Mouse (Mus musculus) WW6 (cell line): Measurements from ENCODE around the gene Gm3646.

Source experiments
- DNase-seq: peaks from one replicate; pipeline ENCODE4 v3.0.0-alpha.2; 2013; ENCODE audit warnings: low read depth, low spot score

Gene Gm3646

GRCm38 (mm10) chr1:39781835-39782234, 23.3 kb downstream of the Gm3646 start:
- DNase-seq: no peak

- no peak for DNase-seq
These were observed 25.8 kb downstream of the Gm3646 start for GRCm38 (mm10) chr1:39779111-39779980.

GRCm38 (mm10) chr1:39773991-39774729, 31.0 kb downstream of the Gm3646 start:
- no peak for DNase-seq

- no peak for DNase-seq
These were observed 31.6 kb downstream of the Gm3646 start for GRCm38 (mm10) chr1:39773551-39773950.

GRCm38 (mm10) chr1:39772401-39773095, 32.6 kb downstream of the Gm3646 start:
- DNase-seq: no peak

GRCm38 (mm10) chr1:39770436-39770835, 34.7 kb downstream of the Gm3646 start:
- no peak for DNase-seq

DNA sequence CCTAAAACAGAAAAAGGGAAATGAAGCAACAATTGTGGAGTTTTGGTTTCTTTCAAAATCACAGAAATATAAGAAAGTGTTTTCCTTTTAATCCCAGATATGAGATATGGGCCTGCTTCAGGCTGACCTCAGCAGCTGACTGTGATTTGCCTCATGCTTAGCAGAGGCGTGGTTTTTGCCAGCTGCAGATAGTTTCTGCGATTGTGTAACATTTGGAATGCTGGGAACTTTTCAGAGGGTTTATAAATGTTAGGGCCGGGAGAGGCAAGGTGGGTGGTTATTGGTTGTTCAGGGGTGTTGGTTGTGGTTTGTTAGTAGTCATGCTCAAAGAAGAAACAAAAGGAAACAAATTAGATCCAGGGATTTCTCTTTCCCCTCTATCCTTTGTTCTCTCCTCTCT, 37.1 kb downstream of the Gm3646 start:
- no peak for DNase-seq

DNA sequence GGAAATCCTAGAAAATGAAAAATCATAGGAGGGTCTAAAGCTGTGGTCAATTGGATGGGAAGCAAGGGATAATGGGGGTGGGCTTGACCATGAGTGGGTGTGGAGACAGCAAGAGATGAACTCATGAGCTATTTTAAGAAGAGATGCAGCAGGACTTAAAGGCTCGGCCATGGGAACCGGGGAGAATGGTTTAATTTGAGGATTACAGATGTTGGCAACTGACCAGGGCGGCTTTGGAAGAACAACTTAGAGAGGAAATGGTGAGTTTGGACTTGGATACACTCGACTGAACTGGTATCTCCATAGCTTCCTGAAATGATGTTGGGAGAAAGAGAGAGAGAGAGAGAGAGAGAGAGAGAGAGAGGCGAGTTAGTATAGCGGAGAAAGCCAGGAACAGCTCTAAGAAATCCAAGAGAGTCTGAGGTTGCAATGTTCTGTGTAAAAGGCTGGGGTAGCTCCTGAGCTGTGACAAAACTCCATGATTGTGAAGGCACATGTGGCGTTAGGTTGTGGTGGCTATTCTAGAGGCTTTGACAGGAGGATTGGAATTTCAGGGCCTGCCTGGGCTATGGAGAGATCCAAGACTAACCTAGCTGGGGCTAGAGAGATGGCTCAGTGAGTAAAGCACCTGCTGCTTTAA, 39.2 kb downstream of the Gm3646 start:
- DNase-seq: no peak

- DNase-seq: peak; percentile 14
These were observed 43.1 kb downstream of the Gm3646 start for GRCm38 (mm10) chr1:39762025-39762370.

DNA sequence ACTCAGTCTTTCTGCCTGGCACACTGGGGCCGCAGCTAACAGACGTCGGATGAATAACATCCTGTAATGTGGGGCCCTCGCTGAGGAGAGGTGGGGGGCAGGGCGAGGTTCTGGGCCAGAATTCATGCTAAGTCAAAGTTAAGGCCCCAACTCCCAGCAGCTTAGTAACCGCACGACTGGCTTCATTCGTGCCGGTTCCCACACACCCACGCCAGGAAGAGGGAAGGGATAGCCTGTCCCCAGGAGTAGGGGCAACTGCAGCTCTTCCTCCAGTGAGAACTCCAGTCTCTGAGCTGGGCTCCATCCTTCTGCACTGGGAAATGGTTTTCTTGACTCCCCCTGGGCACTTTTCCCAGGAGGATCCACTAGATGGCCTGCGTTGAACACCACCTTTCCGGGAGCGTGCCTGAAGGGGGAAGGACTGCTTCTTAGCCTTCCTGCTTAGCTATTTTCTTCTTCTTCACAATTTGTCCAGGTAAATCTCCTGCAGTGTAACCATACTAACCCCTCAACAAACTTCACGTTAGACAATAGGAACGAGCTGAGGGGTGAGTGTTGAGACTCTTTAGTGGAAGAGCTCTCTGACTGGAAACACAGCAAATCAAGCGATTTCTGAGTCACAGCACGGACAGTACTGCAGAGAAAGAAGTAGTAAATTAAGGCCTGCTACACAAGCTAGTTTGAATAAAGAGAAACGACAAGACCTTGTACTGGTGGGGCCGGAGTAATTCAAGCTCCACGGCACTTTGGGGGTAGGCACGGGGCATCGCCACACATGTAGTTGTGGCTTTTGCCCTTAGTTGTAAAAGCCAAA, 43.7 kb downstream of the Gm3646 start:
- DNase-seq: peak; percentile 13

- DNase-seq: no peak
These were observed 44.9 kb downstream of the Gm3646 start for GRCm38 (mm10) chr1:39760181-39760715.

DNA sequence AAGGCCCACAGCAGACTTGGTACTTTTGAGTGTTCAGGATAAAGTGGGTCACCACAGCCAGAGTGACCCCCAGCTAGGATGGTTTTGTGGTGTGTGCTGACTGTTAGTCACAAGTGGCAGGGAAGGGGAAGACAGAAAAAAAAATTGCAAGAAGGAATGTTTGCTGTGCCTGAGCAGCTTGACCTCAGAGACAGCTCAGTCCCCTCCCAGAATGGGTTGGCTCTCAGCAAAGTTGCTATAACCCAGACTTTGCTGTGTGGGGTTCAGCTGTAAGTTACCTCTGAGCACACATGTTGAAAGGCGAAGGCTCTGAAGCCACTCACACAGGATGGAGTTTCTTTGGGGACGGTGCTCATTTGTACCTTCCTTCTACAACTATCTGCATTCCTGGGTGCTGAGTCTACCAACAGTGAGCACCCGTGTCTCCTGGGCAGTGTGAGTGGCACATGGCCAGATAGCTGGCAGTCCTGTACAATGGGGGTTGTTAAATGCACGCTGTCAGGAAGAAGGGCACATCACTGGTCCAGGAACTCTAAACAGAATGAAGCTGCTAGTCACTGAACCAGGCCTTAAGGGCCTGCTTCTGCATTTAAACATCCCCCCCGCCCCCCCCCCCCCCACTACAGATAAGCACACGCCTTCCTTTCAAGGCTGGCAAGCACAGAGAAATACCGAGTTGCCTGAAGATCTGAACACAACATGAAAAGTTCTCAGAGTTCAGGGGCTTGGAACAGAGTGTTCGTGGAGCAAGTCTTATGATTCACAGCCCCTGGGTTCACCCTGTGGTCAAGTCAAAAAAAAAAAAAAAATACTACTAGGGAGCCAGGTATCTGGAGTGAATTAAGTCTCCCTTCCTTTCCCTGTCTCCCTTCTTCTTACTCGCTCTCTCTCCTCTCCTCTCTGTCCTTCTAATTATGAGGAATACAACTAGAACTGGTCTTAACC, 45.6 kb downstream of the Gm3646 start:
- no peak for DNase-seq

- DNase-seq: no peak
These were observed 46.9 kb downstream of the Gm3646 start for GRCm38 (mm10) chr1:39758244-39758643.

GRCm38 (mm10) chr1:39756952-39757351, 48.2 kb downstream of the Gm3646 start:
- DNase-seq: no peak

- DNase-seq: no peak
These were observed 50.7 kb downstream of the Gm3646 start for GRCm38 (mm10) chr1:39754224-39754957.
